Mouse (Mus musculus): Measurements from ENCODE around the gene Gm21560. TPM values are rescaled to one million over a fixed set of nuclear protein-coding genes. Genes with fewer than 3 reads are reported as not detected.
"Not testable (repeated sequence)": the region's sequence is repeated elsewhere in the genome, so short reads cannot be mapped to it uniquely, and the experiment has no call there.

Gene Gm21560
- not detected in 2 replicates for polyA plus RNA-seq (2015; fragmentation: Nextera tagmentation; extraction: Ambion mirVana)

DNA sequence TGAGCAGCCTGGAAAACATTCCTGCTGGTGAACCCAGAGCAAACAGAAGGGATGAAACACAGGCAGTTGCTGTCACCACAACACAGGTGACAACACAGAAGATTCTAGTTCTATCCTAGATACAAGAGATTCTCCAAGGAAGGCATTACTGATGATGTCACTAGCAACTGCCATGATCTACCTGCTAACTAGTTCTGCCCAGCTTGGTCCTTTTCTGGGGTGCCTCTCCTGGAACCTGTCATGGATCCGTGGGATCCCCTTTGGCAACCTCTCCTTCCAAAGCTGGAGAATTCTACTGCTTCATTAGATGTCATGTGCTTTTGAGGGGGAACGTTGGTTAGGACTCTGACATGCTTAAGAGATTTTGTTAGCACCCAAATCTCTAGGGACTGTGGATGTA is at the start of gene Gm21560:
Gene Gm21560 (minus strand): TSS at position 101 of the 400 bp plus-strand sequence.
- H3K4me3 ChIP-seq (replicated peaks); H3K4me1 ChIP-seq (replicated peaks); H3K27me3 ChIP-seq (replicated peaks); H3K36me3 ChIP-seq; H3K9me3 ChIP-seq; H3K4me2 ChIP-seq (replicated peaks); ATAC-seq; H3K27ac ChIP-seq; H3K9ac ChIP-seq: not testable (repeated sequence)
- 57% methylated on average over 2 of the region's 2 CpGs for WGBS

DNA sequence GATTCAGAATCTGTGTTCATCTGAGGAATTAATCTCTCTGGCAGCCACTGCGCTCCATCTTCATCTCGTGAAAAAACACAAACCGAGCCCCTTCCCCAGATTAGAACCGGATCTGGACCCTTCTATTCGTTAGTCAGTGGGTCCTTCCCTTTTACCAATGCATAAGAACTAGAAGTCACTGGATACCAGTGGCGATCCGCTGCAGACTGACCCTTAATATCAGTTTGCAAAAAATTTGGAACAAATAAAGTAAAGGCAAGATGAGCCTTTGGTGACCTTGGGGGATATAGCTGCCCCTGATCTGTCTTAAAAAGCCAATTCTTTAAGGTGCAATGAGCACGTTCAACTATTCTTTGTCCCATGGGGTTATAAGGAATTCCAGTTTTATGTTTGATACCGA is 55.6 kb downstream of the Gm21560 start:
- not testable (repeated sequence) for H3K27me3 ChIP-seq (replicated peaks); H3K4me2 ChIP-seq (replicated peaks); H3K36me3 ChIP-seq; H3K9me3 ChIP-seq; H3K27ac ChIP-seq; H3K9ac ChIP-seq; H3K4me3 ChIP-seq (replicated peaks); ATAC-seq; H3K4me1 ChIP-seq (replicated peaks)
- WGBS = 86% methylated on average over 6 of the region's 9 CpGs

- not testable (repeated sequence) for H3K27ac ChIP-seq; H3K36me3 ChIP-seq; H3K4me2 ChIP-seq (replicated peaks); ATAC-seq; H3K4me3 ChIP-seq (replicated peaks); H3K9ac ChIP-seq; H3K4me1 ChIP-seq (replicated peaks); H3K27me3 ChIP-seq (replicated peaks); H3K9me3 ChIP-seq
- 88% methylated on average over 1 of the region's 1 CpGs for WGBS
Measured at GRCm38 (mm10) chr14:6161085-6161484, 58.0 kb downstream of the Gm21560 start.

Other genes starting within 250 kb of the Gm21560 start
- gene Gm3453, start 240.2 kb downstream of the Gm21560 start, polyA plus RNA-seq (2015; fragmentation: Nextera tagmentation; extraction: Ambion mirVana) = not detected in 2 replicates
- not detected in 2 replicates for gene Gm6337, start 161.0 kb downstream of the Gm21560 start, polyA plus RNA-seq (2015; fragmentation: Nextera tagmentation; extraction: Ambion mirVana)
- gene Gm8206, start 125.3 kb downstream of the Gm21560 start, polyA plus RNA-seq (2015; fragmentation: Nextera tagmentation; extraction: Ambion mirVana) = 0.74 and 0.90 TPM in 2 replicates
- gene Gm3468, start 110.6 kb downstream of the Gm21560 start, polyA plus RNA-seq (2015; fragmentation: Nextera tagmentation; extraction: Ambion mirVana) = 0.77 and 1.9 TPM in 2 replicates
- gene Gm3476, start 93.5 kb downstream of the Gm21560 start, polyA plus RNA-seq (2015; fragmentation: Nextera tagmentation; extraction: Ambion mirVana) = not detected in 2 replicates
- 1.9 and 2.2 TPM in 2 replicates for gene Gm3411, start 68.0 kb upstream of the Gm21560 start, polyA plus RNA-seq (2015; fragmentation: Nextera tagmentation; extraction: Ambion mirVana)
- gene Gm21103, start 85.6 kb upstream of the Gm21560 start, polyA plus RNA-seq (2015; fragmentation: Nextera tagmentation; extraction: Ambion mirVana) = not detected in 2 replicates
- not detected in 2 replicates for gene Gm3618, start 124.4 kb upstream of the Gm21560 start, polyA plus RNA-seq (2015; fragmentation: Nextera tagmentation; extraction: Ambion mirVana)
- not detected in 2 replicates for gene Gm16440, start 171.0 kb upstream of the Gm21560 start, polyA plus RNA-seq (2015; fragmentation: Nextera tagmentation; extraction: Ambion mirVana)
- gene Gm3591, start 193.2 kb upstream of the Gm21560 start, polyA plus RNA-seq (2015; fragmentation: Nextera tagmentation; extraction: Ambion mirVana) = 0.43 and 0.50 TPM in 2 replicates
- gene Gm3594, start 225.3 kb upstream of the Gm21560 start, polyA plus RNA-seq (2015; fragmentation: Nextera tagmentation; extraction: Ambion mirVana) = not detected in 2 replicates